Mouse (Mus musculus): ENCODE results near the gene Mgmt. TPM values are rescaled to one million over a fixed set of nuclear protein-coding genes. Genes with fewer than 3 reads are reported as not detected.

Mgmt gene
- total and polyA plus RNA-seq, 2 experiments from 2014 or later: 1.4 to 1.6 TPM

GRCm38 (mm10) chr7:137038311-137038945, 144.0 kb downstream of the Mgmt start:
- TF ChIP-seq CTCF (IDR thresholded peaks at IDR 0.05; ENCODE audit: low read depth): no peak
- WGBS: 44% methylated on average over 10 of the region's 10 CpGs

DNA sequence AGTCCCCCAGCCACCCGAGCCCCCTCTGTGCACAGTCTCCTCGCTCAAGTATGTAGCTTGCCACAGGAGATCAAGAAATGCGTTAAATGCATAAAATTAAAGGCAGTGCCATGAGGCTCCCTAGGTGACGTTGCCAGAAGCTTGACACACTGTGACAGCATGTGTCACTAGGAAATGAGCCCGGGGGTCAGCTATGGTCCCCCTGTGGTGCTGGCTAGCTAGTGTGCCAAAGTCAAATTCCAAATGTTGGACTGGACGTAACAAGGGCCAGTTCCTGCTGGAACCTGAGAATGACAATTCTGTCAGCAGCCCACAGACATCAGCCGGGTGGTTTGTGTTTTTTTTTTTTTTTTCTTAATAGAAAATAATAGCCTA, 144.5 kb downstream of the Mgmt start:
- 31% methylated on average over 7 of the region's 7 CpGs for WGBS
- DNase-seq (ENCODE audit: low spot score): peak; percentile 44

More at GRCm38 (mm10) chr7:137038311-137038945, 144.0 kb downstream of the Mgmt start:
- no peak for ATAC-seq
- Histone ChIP-seq H3K4me2 (ENCODE audit: low read depth, low read length) (no peak overlapping the region), H3K27ac (no peak overlapping the region), H3K4me3 (ENCODE audit: low read length) (no peak overlapping the region), H3K27me3 (ENCODE audit: insufficient read depth, low read length) (no peaks in the 10 kb centered on the region), H3K36me3 (ENCODE audit: insufficient read depth, low read length) (no peaks in the 10 kb centered on the region), H3K9me3 (ENCODE audit: low read length) (no peaks in the 10 kb centered on the region), H3K9ac (replicated peaks; ENCODE audit: low read length) (no peak overlapping the region), H3K4me1 (ENCODE audit: insufficient read depth, low read length) (peaks cover 9% of the 10 kb centered on the region)
- peak; percentile 13 for DNase-seq (ENCODE audit: low spot score)

GRCm38 (mm10) chr7:137040646-137041045, 146.2 kb downstream of the Mgmt start:
- H3K27ac ChIP-seq: no peak overlapping the region
- H3K4me1 ChIP-seq (ENCODE audit: insufficient read depth, low read length): peaks cover 9% of the 10 kb centered on the region
- no peak overlapping the region for H3K4me3 ChIP-seq (ENCODE audit: low read length)
- no peaks in the 10 kb centered on the region for H3K36me3 ChIP-seq (ENCODE audit: insufficient read depth, low read length)
- TF ChIP-seq CTCF (IDR thresholded peaks at IDR 0.05; ENCODE audit: low read depth): no peak
- no peaks in the 10 kb centered on the region for H3K27me3 ChIP-seq (ENCODE audit: insufficient read depth, low read length)
- ATAC-seq (no peak), DNase-seq (ENCODE audit: low spot score) (no peak)
- H3K4me2 ChIP-seq (ENCODE audit: low read depth, low read length): no peak overlapping the region
- WGBS: 27% methylated on average over 8 of the region's 8 CpGs
- H3K9me3 ChIP-seq (ENCODE audit: low read length): no peaks in the 10 kb centered on the region
- no peak overlapping the region for H3K9ac ChIP-seq (replicated peaks; ENCODE audit: low read length)

More for the DNA sequence above, 144.5 kb downstream of the Mgmt start:
- Histone ChIP-seq H3K36me3 (ENCODE audit: insufficient read depth, low read length) (no peaks in the 10 kb centered on the region), H3K27me3 (ENCODE audit: insufficient read depth, low read length) (no peaks in the 10 kb centered on the region), H3K9ac (replicated peaks; ENCODE audit: low read length) (no peak overlapping the region), H3K4me1 (ENCODE audit: insufficient read depth, low read length) (peaks cover 9% of the 10 kb centered on the region), H3K27ac (no peak overlapping the region), H3K4me3 (ENCODE audit: low read length) (no peak overlapping the region), H3K4me2 (ENCODE audit: low read depth, low read length) (no peak overlapping the region), H3K9me3 (ENCODE audit: low read length) (no peaks in the 10 kb centered on the region)
- ATAC-seq: 0 out of 2 replicates have a peak, but pooled peaks have one; percentile 24
- no peak for TF ChIP-seq CTCF (IDR thresholded peaks at IDR 0.05; ENCODE audit: low read depth)

- WGBS: 87% methylated on average over 4 of the region's 4 CpGs
- Histone ChIP-seq H3K4me2 (ENCODE audit: low read depth, low read length) (no peak overlapping the region), H3K9me3 (ENCODE audit: low read length) (no peaks in the 10 kb centered on the region), H3K27me3 (ENCODE audit: insufficient read depth, low read length) (no peaks in the 10 kb centered on the region), H3K4me3 (ENCODE audit: low read length) (no peak overlapping the region), H3K9ac (replicated peaks; ENCODE audit: low read length) (no peak overlapping the region), H3K27ac (no peak overlapping the region), H3K36me3 (ENCODE audit: insufficient read depth, low read length) (no peaks in the 10 kb centered on the region), H3K4me1 (ENCODE audit: insufficient read depth, low read length) (no peaks in the 10 kb centered on the region)
- DNase-seq (ENCODE audit: low spot score): peak; percentile 28
- ATAC-seq: no peak
- TF ChIP-seq CTCF (IDR thresholded peaks at IDR 0.05; ENCODE audit: low read depth): no peak
Measured at GRCm38 (mm10) chr7:137046891-137047290, 152.5 kb downstream of the Mgmt start.

- WGBS: 63% methylated on average over 8 of the region's 8 CpGs
- no peaks in the 10 kb centered on the region for H3K36me3 ChIP-seq (ENCODE audit: insufficient read depth, low read length)
- no peak overlapping the region for H3K9ac ChIP-seq (replicated peaks; ENCODE audit: low read length)
- no peak overlapping the region for H3K4me2 ChIP-seq (ENCODE audit: low read depth, low read length)
- no peak for TF ChIP-seq CTCF (IDR thresholded peaks at IDR 0.05; ENCODE audit: low read depth)
- no peaks in the 10 kb centered on the region for H3K9me3 ChIP-seq (ENCODE audit: low read length)
- ATAC-seq: no peak
- no peak overlapping the region for H3K27ac ChIP-seq
- DNase-seq (ENCODE audit: low spot score): peak; percentile 27
- H3K4me3 ChIP-seq (ENCODE audit: low read length): no peak overlapping the region
- H3K27me3 ChIP-seq (ENCODE audit: insufficient read depth, low read length): no peaks in the 10 kb centered on the region
- no peaks in the 10 kb centered on the region for H3K4me1 ChIP-seq (ENCODE audit: insufficient read depth, low read length)
Measured at GRCm38 (mm10) chr7:137048086-137048922, 153.9 kb downstream of the Mgmt start.

DNA sequence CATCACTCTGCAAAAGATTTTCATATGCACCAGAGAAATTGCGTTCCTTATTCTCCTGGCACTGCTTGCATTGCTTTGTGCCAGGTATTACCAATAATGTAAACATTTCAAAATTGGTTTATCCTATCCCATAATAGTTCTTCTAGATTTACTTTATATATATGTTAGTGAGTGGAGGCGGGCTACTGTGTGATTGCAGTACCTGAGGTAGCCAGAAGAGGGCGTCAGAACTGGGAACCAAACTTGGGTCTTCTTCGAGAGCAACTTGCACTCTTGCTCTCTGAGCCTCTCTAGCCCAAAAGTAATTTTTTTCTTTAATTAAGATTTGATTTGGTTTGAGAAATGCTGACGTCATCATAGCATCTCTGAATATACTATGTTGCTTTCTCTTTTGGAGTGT, 159.9 kb downstream of the Mgmt start:
- H3K36me3 ChIP-seq (ENCODE audit: insufficient read depth, low read length): no peaks in the 10 kb centered on the region
- 77% methylated on average over 5 of the region's 5 CpGs for WGBS
- no peaks in the 10 kb centered on the region for H3K4me1 ChIP-seq (ENCODE audit: insufficient read depth, low read length)
- H3K9me3 ChIP-seq (ENCODE audit: low read length): no peaks in the 10 kb centered on the region
- H3K27ac ChIP-seq: no peak overlapping the region
- no peak overlapping the region for H3K4me3 ChIP-seq (ENCODE audit: low read length)
- no peak overlapping the region for H3K9ac ChIP-seq (replicated peaks; ENCODE audit: low read length)
- H3K27me3 ChIP-seq (ENCODE audit: insufficient read depth, low read length): no peaks in the 10 kb centered on the region
- DNase-seq (ENCODE audit: low spot score): no peak
- ATAC-seq: no peak
- TF ChIP-seq CTCF (IDR thresholded peaks at IDR 0.05; ENCODE audit: low read depth): peak; percentile 40
- H3K4me2 ChIP-seq (ENCODE audit: low read depth, low read length): no peak overlapping the region

DNA sequence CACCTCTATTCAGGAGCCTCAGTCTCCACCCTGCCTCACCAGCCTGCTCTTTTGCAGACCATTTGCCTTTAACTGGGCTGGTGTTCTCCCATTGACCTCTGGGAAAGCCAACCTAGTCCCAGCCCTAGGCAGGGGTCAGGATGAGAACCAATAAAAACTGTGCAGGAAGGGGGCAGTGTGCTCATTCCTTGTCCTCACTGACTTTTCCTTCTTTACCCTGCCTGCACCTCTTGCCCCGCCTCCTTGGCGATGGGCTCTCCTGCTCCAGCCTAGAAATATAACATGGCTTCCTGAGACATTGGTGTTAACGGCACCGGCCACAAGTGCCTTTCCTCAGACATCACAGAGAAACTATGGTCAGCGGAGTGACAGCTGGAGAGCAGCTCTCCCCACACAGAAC, 161.7 kb downstream of the Mgmt start:
- no peak for DNase-seq (ENCODE audit: low spot score)
- H3K9me3 ChIP-seq (ENCODE audit: low read length): no peaks in the 10 kb centered on the region
- H3K4me3 ChIP-seq (ENCODE audit: low read length): no peak overlapping the region
- no peaks in the 10 kb centered on the region for H3K4me1 ChIP-seq (ENCODE audit: insufficient read depth, low read length)
- no peaks in the 10 kb centered on the region for H3K27me3 ChIP-seq (ENCODE audit: insufficient read depth, low read length)
- no peak overlapping the region for H3K27ac ChIP-seq
- H3K9ac ChIP-seq (replicated peaks; ENCODE audit: low read length): no peak overlapping the region
- TF ChIP-seq CTCF (IDR thresholded peaks at IDR 0.05; ENCODE audit: low read depth): no peak
- no peak overlapping the region for H3K4me2 ChIP-seq (ENCODE audit: low read depth, low read length)
- ATAC-seq: no peak
- no peaks in the 10 kb centered on the region for H3K36me3 ChIP-seq (ENCODE audit: insufficient read depth, low read length)
- WGBS: 59% methylated on average over 5 of the region's 5 CpGs

All from hindbrain, postnatal 0 days (tissue).